Mouse (Mus musculus) MEL (cell line): ENCODE data around the gene Klf12. TPM values are rescaled to one million over a fixed set of nuclear protein-coding genes. Genes with fewer than 3 reads are reported as not detected.

Experiments used
- DNase-seq: peaks from one replicate; pipeline ENCODE4 v3.0.0; 2011; ENCODE audit warnings: low read depth, low spot score
- H3K27ac ChIP-seq: 2 replicates; pipeline ENCODE4 v1.5.1; 2012; ENCODE audit warnings: low read depth, mild to moderate bottlenecking, control low read depth, low read length, moderate library complexity; ENCODE audit not compliant: control insufficient read depth
- H3K27me3 ChIP-seq, 2 experiments: fragments of 150-350 bp in 1 of 2; sonication (generic) in 1 of 2; 2 replicates each; pipeline ENCODE4 v1.6.1; 2012; ENCODE audit warnings: low read length in 2 of 2, mild to moderate bottlenecking in 2 of 2, improper control_type of control experiment in 1 of 2, moderate library complexity in 1 of 2; ENCODE audit not compliant: insufficient read depth in 2 of 2, control insufficient read depth in 1 of 2
- H3K36me3 ChIP-seq, 2 experiments: 2 replicates each; pipeline ENCODE4 v1.6.1; 2012 to 2014; ENCODE audit warnings: low read length in 2 of 2, improper control_type of control experiment in 1 of 2, inconsistent platforms in 1 of 2, mild to moderate bottlenecking in 1 of 2; ENCODE audit not compliant: insufficient read depth in 2 of 2, control insufficient read depth in 1 of 2
- H3K4me1 ChIP-seq, 2 experiments: fragments of 150-350 bp in 1 of 2; sonication (generic) in 1 of 2; 2 replicates each; pipeline ENCODE4 v1.6.1; 2012; ENCODE audit warnings: low read length in 2 of 2, improper control_type of control experiment in 1 of 2, mild to moderate bottlenecking in 1 of 2; ENCODE audit not compliant: insufficient read depth in 2 of 2, control insufficient read depth in 1 of 2
- H3K4me3 ChIP-seq, 2 experiments: fragments of 150-350 bp in 1 of 2; sonication (generic) in 1 of 2; 2 replicates each; pipeline ENCODE4 v1.5.1; 2012; ENCODE audit warnings: low read depth in 2 of 2, low read length in 2 of 2, mild to moderate bottlenecking in 2 of 2, moderate library complexity in 2 of 2, control low read depth in 1 of 2, improper control_type of control experiment in 1 of 2; ENCODE audit not compliant: control insufficient read depth in 1 of 2, insufficient read depth in 1 of 2
- H3K79me2 ChIP-seq: 2 replicates; pipeline ENCODE4 v1.6.1; 2012; ENCODE audit warnings: mild to moderate bottlenecking, low read length, moderate library complexity; ENCODE audit not compliant: control insufficient read depth, poor library complexity, insufficient read depth
- H3K9ac ChIP-seq: 2 replicates; pipeline ENCODE4 v1.6.1; 2012; ENCODE audit warnings: low read depth, mild to moderate bottlenecking, control low read depth, low read length, moderate library complexity; ENCODE audit not compliant: control insufficient read depth, poor library complexity, severe bottlenecking
- H3K9me3 ChIP-seq: fragments of 150-350 bp; sonication (generic); replicated peaks from 2 replicates; pipeline ENCODE4 v1.6.1; 2012; ENCODE audit warnings: mild to moderate bottlenecking, low read length, improper control_type of control experiment, moderate library complexity; ENCODE audit not compliant: insufficient read depth
- ELF1 ChIP-seq: IDR thresholded peaks from 2 replicates; pipeline ENCODE4 v1.6.1; 2014; ENCODE audit warnings: low read depth, mild to moderate bottlenecking, inconsistent platforms, low read length, improper control_type of control experiment, moderate library complexity
- GABPA ChIP-seq: IDR thresholded peaks from 2 replicates; pipeline ENCODE4 v1.6.1; 2012; ENCODE audit warnings: low read depth, mild to moderate bottlenecking, inconsistent platforms, low read length, improper control_type of control experiment, moderate library complexity
- HCFC1 ChIP-seq: IDR thresholded peaks from 2 replicates; pipeline ENCODE4 v1.6.1; 2012; ENCODE audit warnings: low read depth, mild to moderate bottlenecking, inconsistent platforms, low read length, improper control_type of control experiment, moderate library complexity
- JUND ChIP-seq: IDR thresholded peaks from 2 replicates; pipeline ENCODE4 v1.6.1; 2011; ENCODE audit warnings: low read depth, mild to moderate bottlenecking, improper control_type of control experiment, low read length
- MXI1 ChIP-seq: IDR thresholded peaks from 2 replicates; pipeline ENCODE4 v1.6.1; 2011; ENCODE audit warnings: mild to moderate bottlenecking, low read depth, low read length, improper control_type of control experiment
- POLR2AphosphoS5 ChIP-seq: IDR thresholded peaks from 2 replicates; pipeline ENCODE4 v1.6.1; 2012; ENCODE audit warnings: low read depth, borderline replicate concordance, mild to moderate bottlenecking, inconsistent platforms, low read length, moderate library complexity, mixed read lengths
- RAD21 ChIP-seq: IDR thresholded peaks from 2 replicates; pipeline ENCODE4 v1.6.1; 2011; ENCODE audit warnings: mild to moderate bottlenecking, low read depth, low read length, improper control_type of control experiment
- RCOR1 ChIP-seq: IDR thresholded peaks from 2 replicates; pipeline ENCODE4 v1.6.1; 2012; ENCODE audit warnings: low read depth, mild to moderate bottlenecking, inconsistent platforms, low read length, improper control_type of control experiment
- SMC3 ChIP-seq: IDR thresholded peaks from 2 replicates; pipeline ENCODE4 v1.6.1; 2011; ENCODE audit warnings: low read depth, low read length, improper control_type of control experiment
- TAL1 ChIP-seq: IDR thresholded peaks from 2 replicates; pipeline ENCODE4 v1.6.1; 2012; ENCODE audit warnings: mild to moderate bottlenecking, inconsistent platforms, low read length, moderate library complexity, mixed read lengths
- UBTF ChIP-seq: IDR thresholded peaks from 2 replicates; pipeline ENCODE4 v1.6.1; 2012; ENCODE audit warnings: low read depth, mild to moderate bottlenecking, inconsistent platforms, low read length, improper control_type of control experiment, moderate library complexity, borderline replicate concordance; ENCODE audit not compliant: insufficient read depth
- USF1 ChIP-seq: IDR thresholded peaks from 2 replicates; pipeline ENCODE4 v1.6.1; 2014; ENCODE audit warnings: low read depth, mild to moderate bottlenecking, inconsistent platforms, low read length, improper control_type of control experiment, moderate library complexity
- USF2 ChIP-seq, 2 experiments: IDR thresholded peaks; 2 replicates each; pipeline ENCODE4 v1.6.1; 2011 to 2012; ENCODE audit warnings: improper control_type of control experiment in 2 of 2, low read length in 2 of 2, borderline replicate concordance in 1 of 2, inconsistent platforms in 1 of 2, low read depth in 1 of 2, mild to moderate bottlenecking in 1 of 2; ENCODE audit not compliant: insufficient read depth in 1 of 2
- ZKSCAN1 ChIP-seq: IDR thresholded peaks from 2 replicates; pipeline ENCODE4 v1.6.1; 2012; ENCODE audit warnings: low read depth, mild to moderate bottlenecking, inconsistent platforms, low read length, improper control_type of control experiment, moderate library complexity
- ZNF384 ChIP-seq: IDR thresholded peaks from 2 replicates; pipeline ENCODE4 v1.6.1; 2012; ENCODE audit warnings: low read depth, mild to moderate bottlenecking, inconsistent platforms, low read length, improper control_type of control experiment
- polyA plus RNA-seq, 2 experiments: library from polyadenylated mRNA; stranded (reverse) in 1 of 2; unstranded in 1 of 2; fragments of >175 nt in 1 of 2; fragments of >200 nt in 1 of 2; gene quantifications; 2 replicates each; pipeline versions ENCODE4 v1.2.1 to v1.2.4; 2012; ENCODE audit warnings: low replicate concordance in 2 of 2, low read depth in 1 of 2; ENCODE audit not compliant: insufficient read length in 2 of 2, insufficient read depth in 1 of 2, missing spikeins in 1 of 2
- total RNA-seq: library from RNA; depleted of rRNA; stranded (reverse); fragments of 300-350 nt; gene quantifications from 2 replicates; pipeline ENCODE4 v1.2.3, GENCODE M21; 2012

Gene Klf12
- total and polyA plus RNA-seq, 3 experiments, result 0.42 to 1.2 TPM; not detected in 1

GRCm38 (mm10) chr14:100283411-100284118 lies 914 bp downstream of the Klf12 start:
- H3K4me3 ChIP-seq, result no peak overlapping the region

GRCm38 (mm10) chr14:100282651-100283050 lies 1.8 kb downstream of the Klf12 start:
- TF ChIP-seq USF2 (IDR thresholded peaks at IDR 0.05; ENCODE audit: borderline replicate concordance in 1 of 2, insufficient read depth in 1 of 2, low read depth in 1 of 2, low read length in 2 of 2) (no peak), RAD21 (no peak), RCOR1 (no peak), GABPA (no peak)
- no peak overlapping the region for H3K9ac ChIP-seq
- H3K36me3 ChIP-seq, result no peaks in the 10 kb centered on the region
- H3K4me1 ChIP-seq, result no peaks in the 10 kb centered on the region
- DNase-seq, result no peak
- no peaks in the 10 kb centered on the region for H3K27me3 ChIP-seq
- no peaks in the 10 kb centered on the region for H3K9me3 ChIP-seq
- H3K79me2 ChIP-seq, result no peaks in the 10 kb centered on the region
- no peak overlapping the region for H3K27ac ChIP-seq
- no peak overlapping the region for H3K4me3 ChIP-seq

More at GRCm38 (mm10) chr14:100283411-100284118, 914 bp downstream of the Klf12 start:
- Histone ChIP-seq H3K36me3 (no peaks in the 10 kb centered on the region), H3K9ac (no peak overlapping the region), H3K27me3 (no peaks in the 10 kb centered on the region), H3K27ac (no peak overlapping the region), H3K4me1 (no peaks in the 10 kb centered on the region), H3K79me2 (no peaks in the 10 kb centered on the region), H3K9me3 (no peaks in the 10 kb centered on the region)
- TF ChIP-seq SMC3, result no peak
- no peak for TF ChIP-seq ZNF384
- TF ChIP-seq TAL1, result no peak
- TF ChIP-seq RAD21, result no peak
- TF ChIP-seq GABPA, result no peak
- TF ChIP-seq ZKSCAN1, result no peak
- no peak for TF ChIP-seq USF1
- no peak for TF ChIP-seq UBTF
- TF ChIP-seq POLR2AphosphoS5, result no peak
- DNase-seq, result no peak

GRCm38 (mm10) chr14:100281734-100282133 lies 2.7 kb downstream of the Klf12 start:
- no peak overlapping the region for H3K27ac ChIP-seq
- no peak for TF ChIP-seq MXI1
- TF ChIP-seq HCFC1, result no peak
- no peak for TF ChIP-seq ELF1
- TF ChIP-seq UBTF, result no peak
- TF ChIP-seq JUND, result no peak
- TF ChIP-seq, all 39 proteins: peak for 0
- Histone ChIP-seq H3K79me2 (no peaks in the 10 kb centered on the region), H3K9me3 (no peaks in the 10 kb centered on the region), H3K4me1 (no peaks in the 10 kb centered on the region), H3K4me3 (no peak overlapping the region), H3K27me3 (no peaks in the 10 kb centered on the region), H3K9ac (no peak overlapping the region), H3K36me3 (no peaks in the 10 kb centered on the region)
- DNase-seq, result no peak
